Mouse (Mus musculus): ENCODE data around the gene Timm50.

DNA sequence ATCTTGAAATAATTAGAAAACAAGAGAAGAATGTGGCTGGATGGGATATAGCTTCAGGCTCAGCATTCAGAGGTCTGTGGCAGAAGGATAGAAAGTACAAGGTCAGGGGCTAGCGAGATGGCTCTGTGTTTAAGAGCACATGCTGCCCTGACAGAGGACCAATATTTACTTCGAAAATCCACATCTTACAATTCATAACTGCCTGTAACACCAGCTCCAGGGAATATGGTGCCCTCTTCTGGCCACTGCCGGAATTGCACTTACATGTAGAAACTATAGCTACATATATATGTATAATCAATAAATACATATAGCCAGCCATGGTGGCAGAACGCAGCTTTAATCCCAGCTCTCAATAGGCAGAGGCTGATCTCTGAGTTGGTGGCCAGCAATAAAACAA, 32.8 kb upstream of the Timm50 start:
- no peak for TF ChIP-seq POLR2A (IDR thresholded peaks at IDR 0.05; ENCODE audit: low read depth, low read length)
- peak; percentile 38; the same call in 1 of the 2 replicates for TF ChIP-seq CTCF (IDR thresholded peaks at IDR 0.05; ENCODE audit: borderline replicate concordance, insufficient read depth, low read length)

All from embryonic fibroblast, embryonic 13.5 days (primary cell).